Mouse (Mus musculus) spleen, adult 2 months (tissue): ENCODE results near the gene Dock9. TPM values are rescaled to one million over a fixed set of nuclear protein-coding genes. Genes with fewer than 3 reads are reported as not detected.

ENCODE experiments used
- DNase-seq, 2 experiments: peaks; one replicate each; pipeline versions ENCODE4 v3.0.0 to v3.0.0-alpha.2; 2012 to 2021; ENCODE audit warnings: low spot score in 2 of 2, low read depth in 1 of 2
- H3K27ac ChIP-seq: fragments of 200-500 bp; 2 replicates; pipeline ENCODE4 v1.5.1; 2012; ENCODE audit warnings: low read length, inconsistent platforms; ENCODE audit not compliant: insufficient read depth
- H3K27me3 ChIP-seq: fragments of 200-500 bp; 2 replicates; pipeline ENCODE4 v1.6.1; 2012; ENCODE audit warnings: mild to moderate bottlenecking, moderate library complexity, low read length, inconsistent platforms; ENCODE audit not compliant: control insufficient read depth, insufficient read depth
- H3K36me3 ChIP-seq: fragments of 200-500 bp; 2 replicates; pipeline ENCODE4 v1.6.1; 2012; ENCODE audit warnings: mild to moderate bottlenecking, low read length, inconsistent platforms; ENCODE audit not compliant: control insufficient read depth, insufficient read depth
- H3K4me1 ChIP-seq: fragments of 200-500 bp; 2 replicates; pipeline ENCODE4 v1.6.1; 2011; ENCODE audit warnings: inconsistent platforms; ENCODE audit not compliant: control insufficient read depth, insufficient read depth, insufficient read length
- H3K4me3 ChIP-seq: fragments of 200-500 bp; 2 replicates; pipeline ENCODE4 v1.5.1; 2011; ENCODE audit warnings: mild to moderate bottlenecking, inconsistent platforms; ENCODE audit not compliant: insufficient read depth, insufficient read length; ENCODE audit errors: extremely low read depth
- CTCF ChIP-seq: fragments of 200-500 bp; IDR thresholded peaks from 2 replicates; pipeline ENCODE4 v1.5.1; 2011; ENCODE audit warnings: mild to moderate bottlenecking, inconsistent platforms; ENCODE audit not compliant: insufficient read depth, insufficient read length, insufficient replicate concordance; ENCODE audit errors: extremely low read depth
- POLR2A ChIP-seq: fragments of 200-500 bp; IDR thresholded peaks from 2 replicates; pipeline ENCODE4 v1.6.1; 2011; ENCODE audit warnings: low read depth, low read length, inconsistent platforms
- WGBS: fragments of 180-500 bp; shearing (Covaris S2); methylation state at CpG from one replicate; pipeline ENCODE4 v1.1.7; 2018; 5-methylcytosine and 5-hydroxymethylcytosine counted together
- polyA plus RNA-seq: library from polyadenylated mRNA; depleted of rRNA; stranded (reverse); fragments of >200 nt; gene quantifications from 2 replicates; pipeline ENCODE4 v1.2.3, GENCODE M21; 2012

Dock9 gene
- polyA plus RNA-seq, 1 experiment: 7.8 TPM

DNA sequence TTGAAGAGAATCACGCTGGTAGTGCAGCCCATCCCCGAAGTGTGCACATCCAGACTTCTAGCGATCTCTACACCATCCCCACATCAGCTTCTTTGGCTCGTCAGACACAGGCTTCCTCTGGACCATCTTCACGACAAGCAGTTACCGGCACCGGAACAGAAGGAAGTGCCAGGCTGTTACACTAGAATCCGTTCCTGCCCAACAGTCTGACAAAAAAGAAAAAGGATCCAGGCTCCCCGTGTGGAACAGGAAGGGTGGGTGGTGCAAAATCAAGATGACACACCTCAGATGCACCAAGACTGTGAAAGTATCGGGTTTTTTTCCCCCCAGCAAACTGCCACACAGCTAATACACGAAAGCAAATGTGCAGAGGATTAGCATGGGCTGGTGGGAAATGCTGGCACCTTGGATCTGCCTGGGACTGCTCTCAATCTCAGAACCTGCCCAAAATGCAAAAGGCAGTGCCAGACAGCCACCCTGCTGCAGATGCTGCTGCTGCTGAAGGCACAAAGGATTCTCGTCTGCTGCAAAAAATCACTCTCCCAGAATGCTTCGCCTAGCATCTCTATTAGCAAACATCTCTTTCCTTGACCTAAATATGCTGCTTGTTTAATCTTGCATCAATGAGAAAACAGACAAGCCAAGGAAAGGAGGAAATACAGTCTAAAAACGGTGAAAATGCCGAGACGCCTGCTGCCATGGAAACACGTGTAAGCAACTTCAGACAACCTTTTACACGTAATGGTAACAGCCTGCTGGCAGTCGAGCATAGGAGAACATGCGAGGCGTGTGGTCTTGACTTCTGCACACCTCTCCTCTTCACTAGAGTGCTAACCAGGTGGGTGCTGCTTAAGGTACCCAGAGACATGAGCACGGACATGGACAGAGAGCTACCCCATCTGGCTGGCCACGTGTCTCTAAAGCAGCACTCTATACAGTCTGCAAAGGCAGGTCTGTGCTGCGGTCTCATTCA, 58.9 kb downstream of the Dock9 start:
- no peak for DNase-seq
- Histone ChIP-seq H3K4me3 (no peak overlapping the region), H3K4me1 (peaks cover 10% of the 10 kb centered on the region; the same call in 1 of the 2 replicates), H3K27me3 (no peaks in the 10 kb centered on the region), H3K36me3 (no peaks in the 10 kb centered on the region), H3K27ac (no peak overlapping the region)
- no peak for TF ChIP-seq CTCF
- TF ChIP-seq POLR2A: no peak
- WGBS: 19% methylated on average over 24 of the region's 24 CpGs

DNA sequence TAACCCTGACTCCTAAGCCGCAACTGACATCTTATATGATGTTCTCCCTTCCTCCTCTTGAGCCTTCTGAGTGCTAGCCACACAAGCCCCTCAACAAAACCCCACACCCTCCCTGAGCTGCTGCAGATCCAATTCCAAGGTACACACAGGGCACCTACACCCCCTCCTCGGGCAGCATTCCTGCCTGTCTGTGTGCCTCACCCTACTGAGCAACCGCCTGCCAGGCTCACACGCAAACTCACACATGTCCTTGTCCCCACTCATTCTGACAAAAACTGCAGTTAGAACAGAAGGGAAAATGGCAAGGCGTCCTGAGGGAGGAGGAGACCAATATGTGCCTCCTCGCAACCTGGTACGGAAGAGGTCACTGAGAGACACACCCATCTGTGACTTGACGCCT, 60.4 kb downstream of the Dock9 start:
- no peak overlapping the region for H3K4me3 ChIP-seq
- DNase-seq: no peak
- no peak for TF ChIP-seq CTCF
- TF ChIP-seq POLR2A: no peak
- no peak overlapping the region for H3K27ac ChIP-seq
- no peaks in the 10 kb centered on the region for H3K36me3 ChIP-seq
- H3K4me1 ChIP-seq: peaks cover 10% of the 10 kb centered on the region; the same call in 1 of the 2 replicates
- no peaks in the 10 kb centered on the region for H3K27me3 ChIP-seq
- WGBS: 94% methylated on average over 8 of the region's 8 CpGs

GRCm38 (mm10) chr14:121735678-121736077, 62.0 kb downstream of the Dock9 start:
- Histone ChIP-seq H3K4me1 (peaks cover 18% of the 10 kb centered on the region; the same call in 1 of the 2 replicates), H3K4me3 (no peak overlapping the region), H3K36me3 (no peaks in the 10 kb centered on the region), H3K27ac (no peak overlapping the region), H3K27me3 (no peaks in the 10 kb centered on the region)
- TF ChIP-seq POLR2A (no peak), CTCF (no peak)
- WGBS: 77% methylated on average over 7 of the region's 7 CpGs
- no peak for DNase-seq

- Histone ChIP-seq H3K27me3 (no peaks in the 10 kb centered on the region), H3K27ac (no peak overlapping the region), H3K4me1 (peaks cover 14% of the 10 kb centered on the region; the same call in 1 of the 2 replicates), H3K36me3 (no peaks in the 10 kb centered on the region), H3K4me3 (no peak overlapping the region)
- DNase-seq: no peak
- 89% methylated on average over 7 of the region's 7 CpGs for WGBS
- TF ChIP-seq CTCF (no peak), POLR2A (no peak)
These were observed 63.4 kb downstream of the Dock9 start for GRCm38 (mm10) chr14:121734217-121734616.

- Histone ChIP-seq H3K36me3 (no peaks in the 10 kb centered on the region), H3K27ac (no peak overlapping the region), H3K27me3 (no peaks in the 10 kb centered on the region), H3K4me3 (no peak overlapping the region), H3K4me1 (peaks cover 10% of the 10 kb centered on the region; the same call in 1 of the 2 replicates)
- TF ChIP-seq CTCF: no peak
- TF ChIP-seq POLR2A: no peak
- no peak for DNase-seq
- WGBS: 93% methylated on average over 12 of the region's 12 CpGs
These were observed 63.9 kb downstream of the Dock9 start for GRCm38 (mm10) chr14:121733694-121734093.

DNA sequence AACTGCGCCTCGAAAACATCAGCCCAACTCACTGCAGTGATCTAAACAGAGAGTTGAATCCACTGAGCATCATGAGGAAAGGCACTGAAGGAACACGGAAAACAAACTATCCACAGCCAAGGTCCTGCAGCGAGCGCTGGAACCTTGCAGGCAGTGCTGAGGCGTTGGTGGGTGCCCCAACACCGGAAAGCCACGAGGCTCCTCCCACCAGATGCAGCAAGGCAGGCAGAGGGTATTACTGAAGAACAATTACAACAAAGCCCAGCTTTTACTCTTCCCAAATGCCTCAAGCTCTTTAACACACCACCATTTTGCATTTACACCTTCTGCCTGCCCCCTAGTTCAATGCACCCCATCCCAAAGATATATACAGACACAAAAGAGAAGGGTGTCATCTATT, 65.4 kb downstream of the Dock9 start:
- DNase-seq: no peak
- TF ChIP-seq CTCF: no peak
- no peak for TF ChIP-seq POLR2A
- Histone ChIP-seq H3K27me3 (no peaks in the 10 kb centered on the region), H3K4me1 (peaks cover 10% of the 10 kb centered on the region; the same call in 1 of the 2 replicates), H3K4me3 (no peak overlapping the region), H3K27ac (no peak overlapping the region; the same call in 1 of the 2 replicates), H3K36me3 (no peaks in the 10 kb centered on the region)
- WGBS: 61% methylated on average over 8 of the region's 8 CpGs

GRCm38 (mm10) chr14:121731688-121732168, 65.9 kb downstream of the Dock9 start:
- 35% methylated on average over 6 of the region's 6 CpGs for WGBS
- DNase-seq: peak; percentile 42 to 70

More at GRCm38 (mm10) chr14:121731688-121732168, 65.9 kb downstream of the Dock9 start:
- Histone ChIP-seq H3K4me3 (no peak overlapping the region), H3K36me3 (no peaks in the 10 kb centered on the region), H3K27me3 (no peaks in the 10 kb centered on the region), H3K4me1 (peaks cover 10% of the 10 kb centered on the region; the same call in 1 of the 2 replicates), H3K27ac (no peak overlapping the region; the same call in 1 of the 2 replicates)
- no peak for TF ChIP-seq POLR2A
